Mouse (Mus musculus): ENCODE results near the gene Htr1f. TPM values are rescaled to one million over a fixed set of nuclear protein-coding genes. Genes with fewer than 3 reads are reported as not detected.

Htr1f gene
- polyA plus RNA-seq, 1 experiment from 2014 or later: 0.69 TPM

DNA sequence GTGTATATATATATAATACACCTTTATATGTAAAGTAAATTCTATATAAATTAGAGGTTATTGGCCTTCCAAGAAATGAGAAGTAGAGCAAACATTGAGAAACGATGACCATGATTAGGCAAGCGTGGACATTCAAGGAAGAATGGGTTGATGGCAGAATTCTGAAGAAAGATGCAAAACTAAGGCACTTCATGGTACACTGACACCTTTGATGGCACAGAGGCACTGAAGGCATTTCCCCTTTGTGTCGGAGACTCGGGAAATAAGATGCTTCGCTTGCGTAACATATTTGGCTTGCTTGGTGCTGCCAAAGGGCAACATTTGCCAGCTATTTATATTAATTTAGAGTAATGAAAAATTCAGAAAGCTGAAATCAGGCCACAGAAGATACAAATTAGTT is 118.1 kb downstream of the Htr1f start:
- H3K36me3 ChIP-seq (ENCODE audit: control insufficient read depth, insufficient read depth, low read length): no peaks in the 10 kb centered on the region
- 91% methylated on average over 6 of the region's 6 CpGs for WGBS

DNA sequence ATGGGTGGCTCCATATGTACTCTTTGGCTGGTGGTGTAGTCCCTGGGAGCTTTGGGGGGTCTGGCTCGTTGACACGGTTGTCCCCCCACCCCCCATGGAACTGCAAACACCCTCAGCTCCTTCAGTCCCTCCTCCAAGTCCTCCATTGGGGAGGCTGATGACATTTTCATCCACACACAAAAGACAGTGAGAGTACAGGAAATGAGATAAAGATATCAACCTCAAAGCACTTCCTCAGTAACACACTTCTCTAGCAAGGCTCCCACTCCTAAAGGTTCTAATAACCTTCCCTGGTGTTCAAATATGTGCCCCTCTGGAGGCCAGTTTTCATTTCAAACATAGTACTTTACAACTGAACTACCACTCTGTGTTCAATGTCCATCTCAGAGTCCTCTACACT is 118.6 kb downstream of the Htr1f start:
- no peaks in the 10 kb centered on the region for H3K4me1 ChIP-seq (ENCODE audit: control insufficient read depth, insufficient read depth, low read length)
- no peak overlapping the region for H3K27ac ChIP-seq (ENCODE audit: low read length)
- no peaks in the 10 kb centered on the region for H3K9me3 ChIP-seq (replicated peaks; ENCODE audit: control insufficient read depth, low read length, poor library complexity, severe bottlenecking)
- H3K9ac ChIP-seq (ENCODE audit: low read depth, low read length): no peak overlapping the region
- ATAC-seq: no peak
- 63% methylated on average over 2 of the region's 2 CpGs for WGBS
- H3K36me3 ChIP-seq (ENCODE audit: control insufficient read depth, insufficient read depth, low read length): no peaks in the 10 kb centered on the region
- no peaks in the 10 kb centered on the region for H3K27me3 ChIP-seq (ENCODE audit: control insufficient read depth, insufficient read depth, low read depth, low read length)
- no peak overlapping the region for H3K4me2 ChIP-seq (ENCODE audit: low read length)
- H3K4me3 ChIP-seq (ENCODE audit: low read depth, low read length): no peak overlapping the region

More for the DNA sequence above, 118.1 kb downstream of the Htr1f start:
- Histone ChIP-seq H3K4me2 (ENCODE audit: low read length) (no peak overlapping the region), H3K4me1 (ENCODE audit: control insufficient read depth, insufficient read depth, low read length) (no peaks in the 10 kb centered on the region), H3K27ac (ENCODE audit: low read length) (no peak overlapping the region), H3K4me3 (ENCODE audit: low read depth, low read length) (no peak overlapping the region), H3K9ac (ENCODE audit: low read depth, low read length) (no peak overlapping the region), H3K27me3 (ENCODE audit: control insufficient read depth, insufficient read depth, low read depth, low read length) (no peaks in the 10 kb centered on the region), H3K9me3 (replicated peaks; ENCODE audit: control insufficient read depth, low read length, poor library complexity, severe bottlenecking) (no peaks in the 10 kb centered on the region)
- ATAC-seq: no peak

GRCm38 (mm10) chr16:64974636-64975035 is 131.0 kb downstream of the Htr1f start:
- H3K27me3 ChIP-seq (ENCODE audit: control insufficient read depth, insufficient read depth, low read depth, low read length): no peaks in the 10 kb centered on the region
- H3K27ac ChIP-seq (ENCODE audit: low read length): no peak overlapping the region
- WGBS: 81% methylated on average over 5 of the region's 5 CpGs

DNA sequence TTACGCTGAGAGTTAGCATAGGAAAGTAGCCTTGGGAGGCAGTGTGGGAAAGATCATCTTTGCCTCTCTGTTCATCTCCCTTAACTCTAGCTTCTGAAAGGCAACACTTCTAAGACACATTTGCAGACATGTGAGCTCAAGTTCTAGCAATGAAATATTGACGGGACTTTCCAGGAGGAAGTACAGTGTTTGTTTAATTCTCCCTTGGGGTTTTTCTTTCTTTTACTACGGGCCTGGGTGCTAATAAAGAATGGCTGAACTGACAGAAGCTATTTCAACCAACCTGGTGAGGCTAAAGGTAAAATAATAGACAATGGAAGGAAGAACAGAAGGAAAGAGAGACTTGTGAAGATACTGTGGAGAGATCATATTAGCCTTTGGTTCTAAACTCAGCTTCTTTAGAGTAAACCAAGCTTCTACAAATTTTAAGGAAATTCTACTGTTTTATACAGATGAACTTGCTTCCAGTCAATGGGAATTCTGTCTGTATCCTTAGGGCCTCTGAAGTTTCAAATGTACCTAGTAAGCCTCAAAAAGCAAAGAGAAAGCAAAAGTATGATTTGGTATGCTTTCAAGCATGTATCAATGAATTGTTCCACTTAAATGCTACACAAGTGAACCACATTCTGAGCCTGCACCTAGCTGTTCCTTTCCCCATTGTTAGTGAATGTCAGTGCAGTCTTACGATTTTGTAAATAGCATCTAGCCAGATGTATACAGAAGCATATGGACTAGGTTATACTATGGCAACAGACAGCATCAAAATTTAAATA is 131.9 kb downstream of the Htr1f start:
- Histone ChIP-seq H3K4me1 (ENCODE audit: control insufficient read depth, insufficient read depth, low read length) (no peaks in the 10 kb centered on the region), H3K27ac (ENCODE audit: low read length) (no peak overlapping the region), H3K9me3 (replicated peaks; ENCODE audit: control insufficient read depth, low read length, poor library complexity, severe bottlenecking) (no peaks in the 10 kb centered on the region), H3K4me2 (ENCODE audit: low read length) (no peak overlapping the region), H3K27me3 (ENCODE audit: control insufficient read depth, insufficient read depth, low read depth, low read length) (no peaks in the 10 kb centered on the region), H3K36me3 (ENCODE audit: control insufficient read depth, insufficient read depth, low read length) (no peaks in the 10 kb centered on the region), H3K9ac (ENCODE audit: low read depth, low read length) (no peak overlapping the region), H3K4me3 (ENCODE audit: low read depth, low read length) (no peak overlapping the region)
- 83% methylated on average over 4 of the region's 4 CpGs for WGBS
- no peak for ATAC-seq

More at GRCm38 (mm10) chr16:64974636-64975035, 131.0 kb downstream of the Htr1f start:
- Histone ChIP-seq H3K4me3 (ENCODE audit: low read depth, low read length) (no peak overlapping the region), H3K9me3 (replicated peaks; ENCODE audit: control insufficient read depth, low read length, poor library complexity, severe bottlenecking) (no peaks in the 10 kb centered on the region), H3K4me2 (ENCODE audit: low read length) (no peak overlapping the region), H3K9ac (ENCODE audit: low read depth, low read length) (no peak overlapping the region), H3K4me1 (ENCODE audit: control insufficient read depth, insufficient read depth, low read length) (no peaks in the 10 kb centered on the region), H3K36me3 (ENCODE audit: control insufficient read depth, insufficient read depth, low read length) (no peaks in the 10 kb centered on the region)
- no peak for ATAC-seq

- no peaks in the 10 kb centered on the region; the same call in 1 of the 2 replicates for H3K9me3 ChIP-seq (replicated peaks; ENCODE audit: control insufficient read depth, low read length, poor library complexity, severe bottlenecking)
- H3K27me3 ChIP-seq (ENCODE audit: control insufficient read depth, insufficient read depth, low read depth, low read length): no peaks in the 10 kb centered on the region
- no peak overlapping the region for H3K4me2 ChIP-seq (ENCODE audit: low read length)
- no peak overlapping the region for H3K4me3 ChIP-seq (ENCODE audit: low read depth, low read length)
- no peaks in the 10 kb centered on the region for H3K4me1 ChIP-seq (ENCODE audit: control insufficient read depth, insufficient read depth, low read length)
- no peak overlapping the region for H3K27ac ChIP-seq (ENCODE audit: low read length)
- H3K36me3 ChIP-seq (ENCODE audit: control insufficient read depth, insufficient read depth, low read length): no peaks in the 10 kb centered on the region
- no peak for ATAC-seq
- WGBS: 96% methylated on average over 4 of the region's 4 CpGs
- no peak overlapping the region for H3K9ac ChIP-seq (ENCODE audit: low read depth, low read length)
These were observed 144.0 kb downstream of the Htr1f start for GRCm38 (mm10) chr16:64961690-64962089.

GRCm38 (mm10) chr16:64941646-64942195 is 163.9 kb downstream of the Htr1f start:
- no peaks in the 10 kb centered on the region for H3K36me3 ChIP-seq (ENCODE audit: control insufficient read depth, insufficient read depth, low read length)
- no peak overlapping the region for H3K4me2 ChIP-seq (ENCODE audit: low read length)
- no peaks in the 10 kb centered on the region for H3K27me3 ChIP-seq (ENCODE audit: control insufficient read depth, insufficient read depth, low read depth, low read length)
- no peak overlapping the region for H3K4me3 ChIP-seq (ENCODE audit: low read depth, low read length)
- no peak for ATAC-seq
- H3K27ac ChIP-seq (ENCODE audit: low read length): no peak overlapping the region
- no peaks in the 10 kb centered on the region for H3K9me3 ChIP-seq (replicated peaks; ENCODE audit: control insufficient read depth, low read length, poor library complexity, severe bottlenecking)
- H3K4me1 ChIP-seq (ENCODE audit: control insufficient read depth, insufficient read depth, low read length): no peaks in the 10 kb centered on the region
- H3K9ac ChIP-seq (ENCODE audit: low read depth, low read length): no peak overlapping the region
- 90% methylated on average over 5 of the region's 5 CpGs for WGBS

- 93% methylated on average over 1 of the region's 1 CpGs for WGBS
- no peaks in the 10 kb centered on the region for H3K27me3 ChIP-seq (ENCODE audit: control insufficient read depth, insufficient read depth, low read depth, low read length)
- H3K36me3 ChIP-seq (ENCODE audit: control insufficient read depth, insufficient read depth, low read length): no peaks in the 10 kb centered on the region
- H3K4me3 ChIP-seq (ENCODE audit: low read depth, low read length): no peak overlapping the region
- H3K4me1 ChIP-seq (ENCODE audit: control insufficient read depth, insufficient read depth, low read length): no peaks in the 10 kb centered on the region
- no peak overlapping the region for H3K27ac ChIP-seq (ENCODE audit: low read length)
- no peak for ATAC-seq
- no peak overlapping the region for H3K9ac ChIP-seq (ENCODE audit: low read depth, low read length)
- no peak overlapping the region for H3K4me2 ChIP-seq (ENCODE audit: low read length)
- no peaks in the 10 kb centered on the region for H3K9me3 ChIP-seq (replicated peaks; ENCODE audit: control insufficient read depth, low read length, poor library complexity, severe bottlenecking)
These were observed 170.9 kb downstream of the Htr1f start for GRCm38 (mm10) chr16:64934793-64935192.

- ATAC-seq: no peak
- no peaks in the 10 kb centered on the region for H3K4me1 ChIP-seq (ENCODE audit: control insufficient read depth, insufficient read depth, low read length)
These were observed 171.6 kb downstream of the Htr1f start for GRCm38 (mm10) chr16:64934011-64934410.

DNA sequence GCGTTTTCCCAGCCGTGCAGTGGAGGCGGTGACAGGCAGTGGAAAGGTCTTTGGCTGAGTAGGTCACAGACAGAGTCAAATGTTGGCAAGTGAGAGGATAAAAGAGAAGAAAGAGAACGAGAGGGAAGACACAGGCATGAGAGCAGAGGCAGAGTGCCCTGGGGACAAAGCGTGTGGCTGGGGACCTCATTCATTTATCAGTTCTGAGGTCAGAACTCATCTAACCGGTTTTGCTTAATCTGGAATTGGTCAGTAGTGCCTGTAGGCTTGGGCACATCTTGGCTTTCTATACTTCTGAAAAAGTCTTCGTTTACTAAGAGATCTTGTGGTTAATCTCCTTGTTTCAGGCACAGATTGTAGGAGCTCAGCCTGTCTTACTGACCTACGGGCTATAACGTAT is 182.2 kb downstream of the Htr1f start:
- WGBS: 65% methylated on average over 9 of the region's 9 CpGs
- no peak overlapping the region for H3K9ac ChIP-seq (ENCODE audit: low read depth, low read length)
- no peaks in the 10 kb centered on the region for H3K9me3 ChIP-seq (replicated peaks; ENCODE audit: control insufficient read depth, low read length, poor library complexity, severe bottlenecking)
- no peaks in the 10 kb centered on the region for H3K27me3 ChIP-seq (ENCODE audit: control insufficient read depth, insufficient read depth, low read depth, low read length)
- no peaks in the 10 kb centered on the region for H3K36me3 ChIP-seq (ENCODE audit: control insufficient read depth, insufficient read depth, low read length)
- H3K4me1 ChIP-seq (ENCODE audit: control insufficient read depth, insufficient read depth, low read length): no peaks in the 10 kb centered on the region
- H3K4me3 ChIP-seq (ENCODE audit: low read depth, low read length): no peak overlapping the region
- H3K27ac ChIP-seq (ENCODE audit: low read length): no peak overlapping the region
- ATAC-seq: no peak
- H3K4me2 ChIP-seq (ENCODE audit: low read length): no peak overlapping the region

More at GRCm38 (mm10) chr16:64934011-64934410, 171.6 kb downstream of the Htr1f start:
- Histone ChIP-seq H3K4me2 (ENCODE audit: low read length) (no peak overlapping the region), H3K9me3 (replicated peaks; ENCODE audit: control insufficient read depth, low read length, poor library complexity, severe bottlenecking) (no peaks in the 10 kb centered on the region), H3K4me3 (ENCODE audit: low read depth, low read length) (no peak overlapping the region), H3K36me3 (ENCODE audit: control insufficient read depth, insufficient read depth, low read length) (no peaks in the 10 kb centered on the region), H3K27ac (ENCODE audit: low read length) (no peak overlapping the region), H3K27me3 (ENCODE audit: control insufficient read depth, insufficient read depth, low read depth, low read length) (no peaks in the 10 kb centered on the region), H3K9ac (ENCODE audit: low read depth, low read length) (no peak overlapping the region)
- 83% methylated on average over 1 of the region's 1 CpGs for WGBS
